In genomic region chr4:140624468-140625176, GRCm38 (mm10) we compare ENCODE assay signal across 8 mouse cellular contexts. TPM values are rescaled to one million over a fixed set of nuclear protein-coding genes. Genes with fewer than 3 reads are reported as not detected.
A peak's percentile ranks its signal among the peaks of the same experiment; 100 is the strongest.
DNase-seq lines count a peak whose midpoint lies in the region; ATAC-seq and TF ChIP-seq lines count a peak whose summit lies in the region.

No protein-coding gene starts in this region.

- H3K4me1 ChIP-seq in hindbrain, embryonic 16.5 days (ENCODE audit: control insufficient read depth, insufficient read depth, low read depth, low read length) = peaks cover 40% of the 10 kb centered on the region
- H3K4me1 ChIP-seq in midbrain, embryonic 11.5 days (ENCODE audit: control insufficient read depth, insufficient read depth, low read length) = peaks cover 46% of the 10 kb centered on the region
- H3K4me1 ChIP-seq in stomach, postnatal 0 days (replicated peaks; ENCODE audit: control insufficient read depth, insufficient read depth) = peaks cover 8% of the 10 kb centered on the region; the same call in 1 of the 2 replicates

- intact Hi-C loops in left cerebral cortex, postnatal 10 days (cut with DNase I) = no loop called here

- 3% methylated on average over 9 of the region's 12 CpGs for WGBS in hindbrain, embryonic 16.5 days
- under 1% methylated on average over 11 of the region's 12 CpGs for WGBS in midbrain, embryonic 11.5 days
- 11% methylated on average over 12 of the region's 12 CpGs for WGBS in stomach, postnatal 0 days

- H3K36me3 ChIP-seq in hindbrain, embryonic 16.5 days (ENCODE audit: control insufficient read depth, insufficient read depth, low read length) = no peaks in the 10 kb centered on the region
- H3K36me3 ChIP-seq in midbrain, embryonic 11.5 days (ENCODE audit: control insufficient read depth, insufficient read depth, low read length) = no peaks in the 10 kb centered on the region
- no peaks in the 10 kb centered on the region for H3K36me3 ChIP-seq in stomach, postnatal 0 days (ENCODE audit: control insufficient read depth, insufficient read depth, low read length)

- TF ChIP-seq EP300 in stomach, postnatal 0 days (optimal IDR thresholded peaks at IDR 0.05) = no peak

- H3K9me3 ChIP-seq in hindbrain, embryonic 16.5 days (ENCODE audit: control insufficient read depth, low read length) = no peaks in the 10 kb centered on the region
- no peaks in the 10 kb centered on the region for H3K9me3 ChIP-seq in midbrain, embryonic 11.5 days (ENCODE audit: control insufficient read depth, low read length)
- H3K9me3 ChIP-seq in stomach, postnatal 0 days (ENCODE audit: control insufficient read depth, low read length) = no peaks in the 10 kb centered on the region

- TF ChIP-seq CTCF in stomach, postnatal 0 days (IDR thresholded peaks at IDR 0.05; ENCODE audit: low read depth) = no peak

- H3K27me3 ChIP-seq in hindbrain, embryonic 16.5 days (replicated peaks; ENCODE audit: control insufficient read depth, insufficient read depth, low read length) = no peaks in the 10 kb centered on the region
- no peaks in the 10 kb centered on the region for H3K27me3 ChIP-seq in midbrain, embryonic 11.5 days (ENCODE audit: control insufficient read depth, insufficient read depth, low read length)
- H3K27me3 ChIP-seq in stomach, postnatal 0 days (ENCODE audit: control insufficient read depth, insufficient read depth, low read length) = no peaks in the 10 kb centered on the region

- peak overlapping the region; percentile 43 for H3K4me2 ChIP-seq in hindbrain, embryonic 16.5 days (ENCODE audit: low read length)
- peak overlapping the region; percentile 43 for H3K4me2 ChIP-seq in midbrain, embryonic 11.5 days
- H3K4me2 ChIP-seq in stomach, postnatal 0 days (replicated peaks; ENCODE audit: low read depth) = peak overlapping the region; percentile 39

- H3K27ac ChIP-seq in hindbrain, embryonic 16.5 days (ENCODE audit: low read depth, low read length) = peak overlapping the region; percentile 88
- peak overlapping the region; percentile 97 for H3K27ac ChIP-seq in midbrain, embryonic 11.5 days (ENCODE audit: low read depth, low read length)
- peak overlapping the region; percentile 84 for H3K27ac ChIP-seq in stomach, postnatal 0 days (replicated peaks)

- no peak overlapping the region; the same call in 1 of the 2 replicates for H3K4me3 ChIP-seq in hindbrain, embryonic 16.5 days (ENCODE audit: low read length)
- 0 out of 2 replicates have a peak overlapping the region, but pooled peaks have one; percentile 5 for H3K4me3 ChIP-seq in midbrain, embryonic 11.5 days (ENCODE audit: low read depth, low read length)
- H3K4me3 ChIP-seq in stomach, postnatal 0 days (ENCODE audit: low read depth, low read length) = no peak overlapping the region; the same call in 1 of the 2 replicates

- peak overlapping the region; percentile 57 for H3K9ac ChIP-seq in hindbrain, embryonic 16.5 days (ENCODE audit: low read depth, low read length)
- H3K9ac ChIP-seq in midbrain, embryonic 11.5 days (ENCODE audit: low read length) = peak overlapping the region; percentile 53
- peak overlapping the region; percentile 52 for H3K9ac ChIP-seq in stomach, postnatal 0 days (ENCODE audit: low read length)

- peak; percentile 33 for DNase-seq in ovary, postnatal 10 days (ENCODE audit: low spot score)
- no peak for DNase-seq in ovary, adult 18-20 months (ENCODE audit: low spot score)
- peak; percentile 72 to 81 for DNase-seq in frontal cortex, postnatal 10 days (ENCODE audit: low spot score in 2 of 2)
- DNase-seq in left cerebral cortex, postnatal 10 days (ENCODE audit: extremely low spot score in 1 of 2, low spot score in 2 of 2) = peak; percentile 70 to 83
- peak; percentile 97 for DNase-seq in midbrain, embryonic 11.5 days (ENCODE audit: low spot score, missing footprints)
- DNase-seq in stomach, postnatal 0 days (ENCODE audit: low spot score) = peak; percentile 61
- no peak for DNase-seq in thymus, postnatal 0 days (ENCODE audit: low spot score)

- ATAC-seq in hindbrain, embryonic 16.5 days = peak; percentile 90
- peak; percentile 94 for ATAC-seq in midbrain, embryonic 11.5 days (ENCODE audit: low FRiP score)
- ATAC-seq in stomach, postnatal 0 days (ENCODE audit: low FRiP score, low TSS enrichment) = peak; percentile 68

RNA-seq across cellular contexts. Expression of gene Arhgef10l, which starts 41.2 kb away (rescaled TPM):
- 20.7 and 24.5 TPM in 2 replicates for polyA plus RNA-seq in hindbrain, embryonic 16.5 days (2015; fragmentation: Nextera tagmentation; extraction: Ambion mirVana)
- total RNA-seq in left cerebral cortex, postnatal 10 days (2021) = 10 to 100 TPM; 47.9 to 51.6 TPM
- polyA plus RNA-seq in midbrain, embryonic 11.5 days (2014; fragmentation: Nextera tagmentation; extraction: Ambion mirVana) = 17.6 and 18.5 TPM in 2 replicates
- 11.3 and 12.7 TPM in 2 replicates for polyA plus RNA-seq in stomach, postnatal 0 days (2015; fragmentation: Nextera tagmentation; extraction: Ambion mirVana)
- 12.5 and 16.3 TPM in 2 replicates for polyA plus RNA-seq in thymus, postnatal 0 days (2015; fragmentation: Nextera tagmentation; extraction: Ambion mirVana)

Comparison
In these comparisons a context has a peak if more than half of its experiments do, and no peak if none do; other contexts are left out.
1. DNase-seq: peak in ovary, postnatal 10 days (single experiment), frontal cortex, postnatal 10 days (2 of 2), left cerebral cortex, postnatal 10 days (2 of 2), midbrain, embryonic 11.5 days (single experiment) and stomach, postnatal 0 days (single experiment); none in ovary, adult 18-20 months (single experiment) and thymus, postnatal 0 days (single experiment).
2. Peak in every context shown above with its lines, with median percentiles within 50 percentile points of each other: ATAC-seq, H3K27ac ChIP-seq, H3K4me2 ChIP-seq and H3K9ac ChIP-seq.